ENCODE assay signal across 20 mouse cellular contexts in genomic region chr4:148753849-148754248, GRCm38 (mm10). TPM values are rescaled to one million over a fixed set of nuclear protein-coding genes. Genes with fewer than 3 reads are reported as not detected.
DNase-seq lines count a peak whose midpoint lies in the region; ATAC-seq lines count a peak whose summit lies in the region.
"Had no signal": no experiment of that assay in that cellular context is flagged by ENCODE, and none has a peak within 500 bp of the region (broad histone marks: within the 10 kb centered on the region; RNA-seq: fewer than 3 reads in every experiment).

No protein-coding gene starts in this region.

- no peak for DNase-seq in heart, adult 18-20 months
- peak; percentile 49 for DNase-seq in MN1 (ENCODE audit: low spot score)
- DNase-seq in layer of hippocampus, adult 9-10 months (ENCODE audit: low spot score), result no peak
- DNase-seq: adrenal gland, postnatal 14 days; cerebellum, adult 8-10 months; heart, postnatal 36 days; kidney, adult 8-10 months; kidney, postnatal 10 days; left cerebral cortex, postnatal 4 days; liver, embryonic 13.5 days; lung, adult 2 months; lung, postnatal 14 days; midbrain, embryonic 14.5 days had no signal

- H3K27me3 ChIP-seq in heart, embryonic 12.5 days (replicated peaks), result no peaks in the 10 kb centered on the region
- peaks cover 8% of the 10 kb centered on the region; the same call in 1 of the 2 replicates for H3K27me3 ChIP-seq in limb, embryonic 12.5 days
- H3K27me3 ChIP-seq in stomach, embryonic 16.5 days (ENCODE audit: control insufficient read depth, insufficient read depth, low read length), result no peaks in the 10 kb centered on the region
- no peaks in the 10 kb centered on the region for H3K27me3 ChIP-seq in intestine, embryonic 15.5 days (replicated peaks)
- H3K27me3 ChIP-seq: hindbrain, embryonic 15.5 days; liver, embryonic 13.5 days had no signal

- 0 out of 2 replicates have a peak overlapping the region, but pooled peaks have one; percentile 1 for H3K9ac ChIP-seq in heart, embryonic 12.5 days
- 0 out of 2 replicates have a peak overlapping the region, but pooled peaks have one; percentile 28 for H3K9ac ChIP-seq in limb, embryonic 12.5 days (replicated peaks)
- no peak overlapping the region for H3K9ac ChIP-seq in stomach, embryonic 16.5 days (ENCODE audit: low read length)
- H3K9ac ChIP-seq in intestine, embryonic 15.5 days, result no peak overlapping the region
- H3K9ac ChIP-seq: hindbrain, embryonic 15.5 days; liver, embryonic 13.5 days; neural tube, embryonic 13.5 days had no signal

- ATAC-seq in heart, embryonic 12.5 days (ENCODE audit: insufficient number of reproducible peaks, low FRiP score), result no peak
- ATAC-seq in limb, embryonic 12.5 days (ENCODE audit: insufficient number of reproducible peaks, insufficient read depth, low FRiP score, low TSS enrichment, low read depth), result no peak
- peak; percentile 68; the same call in 1 of the 2 replicates for ATAC-seq in stomach, embryonic 16.5 days (ENCODE audit: insufficient read depth, low FRiP score)
- ATAC-seq in intestine, embryonic 15.5 days, result no peak

- no peak overlapping the region for H3K4me3 ChIP-seq in heart, embryonic 12.5 days
- no peak overlapping the region for H3K4me3 ChIP-seq in limb, embryonic 12.5 days (replicated peaks)
- no peak overlapping the region for H3K4me3 ChIP-seq in stomach, embryonic 16.5 days (replicated peaks; ENCODE audit: low read length)
- no peak overlapping the region for H3K4me3 ChIP-seq in intestine, embryonic 15.5 days (replicated peaks)
- H3K4me3 ChIP-seq: hindbrain, embryonic 15.5 days; liver, embryonic 13.5 days; neural tube, embryonic 13.5 days had no signal

- H3K36me3 ChIP-seq in heart, embryonic 12.5 days, result no peaks in the 10 kb centered on the region
- H3K36me3 ChIP-seq in limb, embryonic 12.5 days, result no peaks in the 10 kb centered on the region
- H3K36me3 ChIP-seq in stomach, embryonic 16.5 days (ENCODE audit: control insufficient read depth, insufficient read depth, low read length), result no peaks in the 10 kb centered on the region
- H3K36me3 ChIP-seq in intestine, embryonic 15.5 days, result no peaks in the 10 kb centered on the region
- H3K36me3 ChIP-seq: G1E; hindbrain, embryonic 15.5 days; liver, embryonic 13.5 days; neural tube, embryonic 13.5 days had no signal

- no peak overlapping the region for H3K4me2 ChIP-seq in heart, embryonic 12.5 days
- H3K4me2 ChIP-seq in limb, embryonic 12.5 days, result peak overlapping the region; percentile 4; the same call in 1 of the 2 replicates
- no peak overlapping the region for H3K4me2 ChIP-seq in stomach, embryonic 16.5 days (ENCODE audit: low read depth, low read length)
- H3K4me2 ChIP-seq in intestine, embryonic 15.5 days (replicated peaks), result no peak overlapping the region
- H3K4me2 ChIP-seq: hindbrain, embryonic 15.5 days; liver, embryonic 13.5 days; neural tube, embryonic 13.5 days had no signal

- 77% methylated on average over 8 of the region's 8 CpGs for WGBS in heart, embryonic 12.5 days
- 79% methylated on average over 8 of the region's 8 CpGs for whole genome bisulfite sequencing in limb, embryonic 12.5 days
- 74% methylated on average over 8 of the region's 8 CpGs for WGBS in stomach, embryonic 16.5 days
- 82% methylated on average over 8 of the region's 8 CpGs for WGBS in intestine, embryonic 15.5 days

- peaks cover 40% of the 10 kb centered on the region for H3K4me1 ChIP-seq in heart, embryonic 12.5 days (replicated peaks)
- peaks cover 24% of the 10 kb centered on the region for H3K4me1 ChIP-seq in limb, embryonic 12.5 days (replicated peaks)
- 0 out of 2 replicates have a peak, but pooled peaks cover 6% of the 10 kb centered on the region for H3K4me1 ChIP-seq in stomach, embryonic 16.5 days (ENCODE audit: control insufficient read depth, insufficient read depth, low read length)
- 0 out of 2 replicates have a peak, but pooled peaks cover 3% of the 10 kb centered on the region for H3K4me1 ChIP-seq in intestine, embryonic 15.5 days (replicated peaks)
- H3K4me1 ChIP-seq: hindbrain, embryonic 15.5 days; liver, embryonic 13.5 days had no signal

- no peaks in the 10 kb centered on the region for H3K9me3 ChIP-seq in heart, embryonic 12.5 days (replicated peaks)
- no peaks in the 10 kb centered on the region for H3K9me3 ChIP-seq in limb, embryonic 12.5 days
- no peaks in the 10 kb centered on the region for H3K9me3 ChIP-seq in stomach, embryonic 16.5 days (replicated peaks; ENCODE audit: control insufficient read depth, low read length)
- H3K9me3 ChIP-seq in intestine, embryonic 15.5 days, result no peaks in the 10 kb centered on the region
- H3K9me3 ChIP-seq: G1E; hindbrain, embryonic 15.5 days; liver, embryonic 13.5 days; neural tube, embryonic 13.5 days had no signal

- no peak overlapping the region for H3K27ac ChIP-seq in heart, embryonic 12.5 days (ENCODE audit: poor library complexity, severe bottlenecking)
- H3K27ac ChIP-seq in limb, embryonic 12.5 days, result no peak overlapping the region
- no peak overlapping the region for H3K27ac ChIP-seq in stomach, embryonic 16.5 days (ENCODE audit: low read length)
- no peak overlapping the region for H3K27ac ChIP-seq in intestine, embryonic 15.5 days
- H3K27ac ChIP-seq: hindbrain, embryonic 15.5 days; liver, embryonic 13.5 days; neural tube, embryonic 13.5 days had no signal

RNA-seq across cellular contexts. Expression of gene Casz1, which starts 50.4 kb away (rescaled TPM):
- polyA plus RNA-seq in heart, embryonic 12.5 days (2016; fragmentation: Nextera tagmentation; extraction: Ambion mirVana), result 23.6 and 26.1 TPM in 2 replicates
- 10 to 100 TPM; 35.9 to 41.1 TPM for total RNA-seq in heart, adult 18-20 months (2021)
- polyA plus RNA-seq in limb, embryonic 12.5 days (2016; fragmentation: Nextera tagmentation; extraction: Ambion mirVana), result 3.9 and 4.7 TPM in 2 replicates
- polyA plus RNA-seq in stomach, embryonic 16.5 days (2015; fragmentation: Nextera tagmentation; extraction: Ambion mirVana), result 9.9 and 10.5 TPM in 2 replicates
- 4.4 and 6.0 TPM in 2 replicates for polyA plus RNA-seq in intestine, embryonic 15.5 days (2015; fragmentation: Nextera tagmentation; extraction: Ambion mirVana)

Comparison
In these comparisons a context has a peak if more than half of its experiments do, and no peak if none do; other contexts are left out.
1. H3K9ac ChIP-seq: peak in heart, embryonic 12.5 days (single experiment) and limb, embryonic 12.5 days (single experiment); none in stomach, embryonic 16.5 days (single experiment) and intestine, embryonic 15.5 days (single experiment).